Mouse (Mus musculus): Measurements from ENCODE around the gene Vmn1r172.
"Not testable (repeated sequence)": the region's sequence is repeated elsewhere in the genome, so short reads cannot be mapped to it uniquely, and the experiment has no call there.

The Vmn1r172 gene

GRCm38 (mm10) chr7:23658016-23658415 lies at the start of gene Vmn1r172:
Vmn1r172 (plus strand) TSS chr7:23658316.
- DNase-seq (ENCODE audit: low spot score), result no peak

GRCm38 (mm10) chr7:23630422-23630821 lies 27.7 kb upstream of the Vmn1r172 start, which contains the start of gene Vmn1r171:
Vmn1r171 (plus strand) TSS chr7:23630722.
- no peak for DNase-seq (ENCODE audit: low spot score)

GRCm38 (mm10) chr7:23700403-23700802 lies 42.3 kb downstream of the Vmn1r172 start, which contains the start of gene Vmn1r173:
Vmn1r173 (plus strand) TSS chr7:23700703.
- DNase-seq (ENCODE audit: low spot score), result not testable (repeated sequence)
